Mouse (Mus musculus) myocyte (in vitro differentiated cells): ENCODE results near the gene Hist4h4.

Experiments used
- POLR2A ChIP-seq: IDR thresholded peaks from one replicate; pipeline ENCODE4 v1.6.1; 2011; ENCODE audit warnings: low read depth, mild to moderate bottlenecking, control low read depth, moderate library complexity; ENCODE audit not compliant: insufficient read length
- POLR2AphosphoS2 ChIP-seq: IDR thresholded peaks from one replicate; pipeline ENCODE4 v1.6.1; 2011; ENCODE audit warnings: low read depth, control low read depth; ENCODE audit not compliant: insufficient read length
- REST ChIP-seq: IDR thresholded peaks from one replicate; pipeline ENCODE4 v1.6.1; 2011; ENCODE audit warnings: mild to moderate bottlenecking, control low read depth, moderate library complexity; ENCODE audit not compliant: insufficient read depth, insufficient read length

- TF ChIP-seq POLR2A (peak; percentile 58), REST (no peak), POLR2AphosphoS2 (peak; percentile 74)
Measured at GRCm38 (mm10) chr6:136827881-136828561, 23.8 kb upstream of the Hist4h4 start, which contains the start of gene Wbp11.
